Mouse (Mus musculus) kidney, adult 18-20 months (tissue): ENCODE measurements at regions not wholly inside any gene's neighbourhood (a gene's known extent, or its start where the extent isn't known, plus 50 kb on each side); places are given as distances from the start of the nearest gene placed in this dataset.

Source experiments
- DNase-seq: peaks from one replicate; pipeline ENCODE4 v3.0.0; 2021

GRCm38 (mm10) chr5:95864252-95864651 is 88.5 kb downstream of the E330014E10Rik start:
- DNase-seq = no peak

GRCm38 (mm10) chr5:95864725-95865492 is 89.1 kb downstream of the E330014E10Rik start:
- DNase-seq = no peak

GRCm38 (mm10) chr5:95865516-95865915 is 89.7 kb downstream of the E330014E10Rik start:
- no peak for DNase-seq

GRCm38 (mm10) chr5:95866848-95867495 is 89.8 kb upstream of the Cxcl13 start:
- no peak for DNase-seq

- DNase-seq = no peak
Measured at GRCm38 (mm10) chr5:95870336-95870845, 86.4 kb upstream of the Cxcl13 start.

GRCm38 (mm10) chr5:95874969-95875368 is 81.8 kb upstream of the Cxcl13 start:
- DNase-seq = no peak

GRCm38 (mm10) chr5:95880914-95881313 is 75.8 kb upstream of the Cxcl13 start:
- peak; percentile 30 for DNase-seq
